Mouse (Mus musculus) left cerebral cortex, postnatal 25 days (tissue): ENCODE data around the gene Gm20937. TPM values are rescaled to one million over a fixed set of nuclear protein-coding genes. Genes with fewer than 3 reads are reported as not detected.
"Not testable (repeated sequence)": the region's sequence is repeated elsewhere in the genome, so short reads cannot be mapped to it uniquely, and the experiment has no call there.

Experiments used
- DNase-seq, 2 experiments: peaks; one replicate each; pipeline ENCODE4 v3.0.0; 2022; ENCODE audit warnings: low spot score in 2 of 2, mixed read lengths in 1 of 2
- intact Hi-C: fragments of 180-260 bp; cut with DNase I; formaldehyde crosslinking; loops from one replicate; pipeline ENCODE4 v1.15.1; 2025
- total RNA-seq, 2 experiments: library from RNA; stranded (reverse); gene quantifications; 2 replicates each; pipeline ENCODE4 v1.2.3; 2021

Gm20937 gene
- not detected for total RNA-seq

DNA sequence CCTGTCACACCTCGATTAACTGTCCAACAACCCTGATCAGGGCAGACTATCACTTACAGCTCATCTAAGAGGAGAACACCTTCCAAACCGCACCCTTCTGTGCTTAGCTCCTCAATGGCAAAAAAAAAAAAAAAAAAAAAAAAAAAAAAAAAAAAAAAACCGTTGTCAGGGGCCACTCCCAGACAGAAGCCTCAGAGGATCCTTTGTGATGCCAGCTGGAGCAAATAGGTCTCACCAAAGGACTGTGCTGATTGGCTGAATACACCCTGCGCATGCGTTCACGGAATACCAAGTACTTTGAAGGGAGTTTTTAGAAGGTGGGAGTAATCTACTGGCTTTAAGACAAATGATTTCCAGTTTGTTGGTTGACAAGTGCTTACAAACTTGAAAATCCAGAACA is at the start of gene Gm20937:
Gene Gm20937, minus strand, starts transcription at position 101 of the 400 bp plus-strand sequence.
- intact Hi-C loops = not testable (repeated sequence)

More for the DNA sequence above, at the start of gene Gm20937:
- not testable (repeated sequence) for DNase-seq

Other genes starting within 250 kb of the Gm20937 start
- gene Gm20816, start 243.1 kb upstream of the Gm20937 start, total RNA-seq = not detected